Mouse (Mus musculus) spleen, postnatal 14 days (tissue): ENCODE results near the gene Hpcal4.
A peak's percentile ranks its signal among the peaks of the same experiment; 100 is the strongest.

ENCODE experiments used
- DNase-seq, 2 experiments: peaks; one replicate each; pipeline ENCODE4 v3.0.0; 2021 to 2022; ENCODE audit warnings: low spot score in 2 of 2

Hpcal4 gene

DNA sequence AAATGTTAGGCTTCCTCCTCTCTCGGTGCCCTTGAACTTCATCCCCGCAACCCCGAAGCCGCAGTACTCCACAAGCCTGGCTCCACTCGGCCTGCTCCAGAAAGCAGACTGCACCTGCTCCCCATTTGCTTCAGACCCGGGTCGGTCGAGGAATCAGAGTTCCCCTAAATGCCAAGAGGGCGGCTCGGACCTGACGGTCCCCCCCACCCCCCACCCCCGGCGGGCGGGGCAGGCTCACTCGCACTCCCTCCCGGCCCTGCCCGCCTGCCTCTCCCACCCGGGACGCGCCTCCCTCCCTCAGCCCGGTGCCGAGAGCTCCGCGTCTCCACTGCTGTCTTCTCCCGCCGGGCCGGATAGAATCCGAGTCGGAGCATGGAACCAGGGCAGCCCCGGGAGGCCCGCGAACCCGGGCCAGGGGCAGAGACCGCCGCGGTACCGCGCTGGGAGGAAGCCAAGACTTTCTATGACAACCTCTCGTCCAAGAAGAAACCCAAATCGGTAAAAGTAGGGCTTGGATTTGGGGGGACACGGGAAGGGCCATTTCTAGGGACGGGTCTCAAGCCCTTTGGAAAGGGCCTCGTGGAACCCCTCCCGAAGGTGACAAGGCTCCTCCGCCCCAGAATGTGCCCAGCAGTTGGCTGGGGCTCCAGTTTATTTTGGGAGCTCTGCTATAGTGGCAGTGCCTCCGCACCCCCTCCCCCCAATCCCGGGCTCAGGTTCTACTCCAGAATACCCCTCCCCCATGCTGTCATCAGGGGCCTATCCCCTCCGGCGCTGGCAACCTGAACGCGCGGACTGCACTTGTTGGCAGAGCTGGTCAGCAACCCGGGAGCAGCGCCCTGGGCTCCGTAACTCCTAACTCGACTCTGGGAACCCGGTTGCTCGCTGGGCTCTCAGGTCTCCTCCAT, 18.4 kb downstream of the Hpcal4 start, which contains the start of gene Nt5c1a:
Gene Nt5c1a (plus strand): TSS at position 319 of the 908 bp plus-strand sequence.
- DNase-seq, result no peak

DNA sequence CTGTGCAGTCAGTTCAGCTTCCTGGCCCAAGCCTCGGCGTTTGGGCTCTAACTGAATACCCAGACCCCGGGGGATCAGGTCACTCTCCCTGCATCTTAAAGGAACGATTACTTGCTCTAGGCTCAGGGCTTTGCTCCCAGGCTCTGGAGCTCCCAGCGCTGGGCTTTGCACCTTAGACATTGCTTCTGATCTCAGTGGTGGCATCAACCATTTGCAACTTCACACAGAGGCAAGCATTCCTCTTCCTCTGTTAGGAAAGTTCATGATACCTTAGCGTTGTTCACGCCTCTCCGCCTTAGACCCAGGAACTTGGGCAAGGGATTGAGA, 19.0 kb downstream of the Hpcal4 start:
- no peak for DNase-seq

DNA sequence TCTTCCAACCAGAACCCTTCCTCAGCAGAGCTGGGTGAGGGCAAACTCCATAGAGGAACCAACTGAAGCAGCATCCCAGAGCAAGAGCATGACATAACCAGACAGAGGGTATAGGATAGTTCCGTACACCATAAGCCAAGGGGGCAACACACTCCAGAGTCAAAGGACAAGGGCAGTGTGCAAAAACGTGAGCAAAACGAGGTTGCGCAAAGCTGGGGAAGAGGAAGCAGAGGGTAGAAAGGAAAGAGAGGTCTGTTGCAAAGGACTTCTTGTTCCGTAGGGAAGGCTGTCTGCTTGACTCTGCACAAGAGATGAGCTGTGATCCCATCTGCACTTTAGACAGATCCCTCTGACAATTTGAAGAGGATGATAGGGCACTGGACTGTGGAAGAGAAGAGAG, 24.3 kb downstream of the Hpcal4 start:
- no peak for DNase-seq

DNA sequence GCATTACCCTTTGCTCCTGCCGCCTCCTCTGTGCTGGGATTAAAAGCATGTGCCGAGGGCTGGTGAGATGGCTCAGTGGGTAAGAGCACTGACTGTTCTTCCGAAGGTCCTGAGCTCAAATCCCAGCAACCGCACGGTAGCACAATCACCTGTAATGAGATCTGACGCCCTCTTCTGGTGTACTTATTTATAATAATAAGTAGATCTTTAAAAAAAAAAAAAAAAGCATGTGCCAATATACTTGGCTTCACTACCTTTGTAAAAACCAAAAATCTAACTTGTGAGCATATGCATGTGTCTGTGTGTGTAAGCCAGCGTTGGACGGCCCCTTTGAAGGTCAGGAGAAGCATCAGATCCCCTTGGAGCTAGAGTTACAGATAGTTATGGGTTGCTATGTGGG, 28.0 kb downstream of the Hpcal4 start:
- no peak for DNase-seq

GRCm38 (mm10) chr4:123211453-123211852, 28.4 kb downstream of the Hpcal4 start:
- DNase-seq, result no peak

DNA sequence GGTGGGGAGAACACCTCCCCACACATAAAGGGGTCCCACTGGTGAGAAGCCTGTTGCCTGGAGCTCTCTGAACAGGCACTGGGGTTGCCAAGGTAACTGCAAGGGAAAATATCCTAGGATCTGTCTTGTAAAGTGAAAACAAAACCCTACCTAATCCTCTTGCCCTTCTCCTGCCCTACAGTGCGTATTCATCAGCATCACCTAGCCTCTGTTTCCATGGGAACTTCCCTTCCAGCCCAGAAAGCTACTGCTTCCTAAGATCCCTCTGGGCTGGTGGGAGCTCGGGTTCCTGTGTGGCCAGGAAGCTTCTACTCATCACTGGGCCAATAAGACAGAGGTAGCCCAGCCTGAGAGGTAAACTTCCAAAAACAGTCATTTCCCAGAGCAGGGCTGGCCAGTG, 29.3 kb downstream of the Hpcal4 start:
- DNase-seq, result no peak

GRCm38 (mm10) chr4:123213975-123214374, 30.9 kb downstream of the Hpcal4 start:
- no peak for DNase-seq

DNA sequence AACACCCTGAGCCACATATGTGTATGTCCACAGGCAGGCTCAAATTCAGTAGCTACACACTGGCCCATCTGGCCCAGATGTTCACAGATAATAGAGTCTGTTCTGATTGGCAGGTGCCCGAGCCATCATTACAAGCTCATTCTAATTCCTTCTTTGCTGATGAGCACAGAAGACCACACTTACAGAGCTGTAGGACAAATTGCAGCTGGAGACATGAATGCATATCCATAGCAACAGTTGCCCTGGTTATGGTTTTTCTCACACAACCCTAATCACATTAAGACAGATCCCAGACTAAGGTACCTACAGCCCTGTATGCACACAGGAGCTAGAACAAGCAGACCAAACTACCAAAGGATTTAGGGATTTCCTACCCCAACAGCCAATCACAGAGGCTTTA, 32.3 kb downstream of the Hpcal4 start:
- no peak for DNase-seq

DNA sequence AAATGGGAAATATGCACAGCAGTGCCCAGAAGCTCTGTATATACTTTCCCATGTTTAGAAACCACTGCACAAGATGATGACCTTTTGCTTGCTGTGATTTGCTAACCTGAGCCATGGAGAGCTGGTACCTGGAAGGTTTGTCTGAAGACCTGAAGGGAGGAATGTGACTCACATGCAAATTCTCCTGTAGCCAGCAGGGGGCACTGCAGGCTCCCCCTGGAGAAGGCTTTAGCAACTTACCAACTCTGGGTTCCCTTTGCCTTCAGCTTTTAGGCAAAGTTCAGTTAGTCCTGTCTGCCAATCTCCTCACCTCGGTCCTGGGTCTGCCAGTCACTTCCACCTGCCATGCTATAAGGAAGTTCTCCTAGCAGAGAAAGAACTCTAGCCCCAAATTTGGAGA, 33.8 kb downstream of the Hpcal4 start:
- DNase-seq, result peak in 1 of 2 experiments; percentile 26

- DNase-seq, result peak; percentile 37 to 63
These were observed 36.8 kb downstream of the Hpcal4 start for GRCm38 (mm10) chr4:123219720-123220357.

- DNase-seq, result no peak
These were observed 37.6 kb downstream of the Hpcal4 start for GRCm38 (mm10) chr4:123220637-123221036.

GRCm38 (mm10) chr4:123223309-123223708, 40.3 kb downstream of the Hpcal4 start:
- DNase-seq, result no peak

DNA sequence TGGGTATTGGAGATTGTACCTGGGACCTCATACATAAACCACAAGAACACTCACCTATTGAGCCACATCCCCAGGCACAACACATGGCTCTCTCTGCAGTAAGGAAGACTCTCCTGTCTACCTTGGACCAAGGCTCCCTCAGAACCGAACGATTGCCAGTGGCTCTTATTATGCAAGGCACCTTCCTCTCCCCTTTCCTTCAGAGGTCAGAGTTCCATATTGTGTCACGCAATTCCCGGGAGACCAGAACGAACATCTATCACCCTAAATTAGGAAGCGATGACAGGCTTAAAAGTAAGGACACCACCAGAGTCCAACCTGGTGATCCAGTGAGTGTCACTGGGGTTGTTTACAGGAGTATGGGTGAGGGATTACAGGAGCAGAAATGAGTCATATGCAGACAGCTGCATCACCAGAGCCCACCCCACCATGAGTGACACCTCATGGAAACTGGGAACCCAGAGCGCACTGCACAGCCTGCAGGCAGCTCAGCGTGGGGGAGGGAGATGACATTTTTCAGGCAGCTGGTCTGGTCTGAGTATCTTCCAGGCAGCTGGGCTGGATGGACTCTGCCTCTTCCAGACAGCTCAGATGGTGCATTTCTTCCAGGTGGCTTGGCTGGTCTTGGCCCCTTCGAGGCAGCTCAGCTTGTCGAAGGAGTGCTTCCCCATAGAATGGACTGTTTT, 42.8 kb downstream of the Hpcal4 start:
- DNase-seq, result no peak

- no peak for DNase-seq
These were observed 44.7 kb downstream of the Hpcal4 start for GRCm38 (mm10) chr4:123227707-123228106.

DNA sequence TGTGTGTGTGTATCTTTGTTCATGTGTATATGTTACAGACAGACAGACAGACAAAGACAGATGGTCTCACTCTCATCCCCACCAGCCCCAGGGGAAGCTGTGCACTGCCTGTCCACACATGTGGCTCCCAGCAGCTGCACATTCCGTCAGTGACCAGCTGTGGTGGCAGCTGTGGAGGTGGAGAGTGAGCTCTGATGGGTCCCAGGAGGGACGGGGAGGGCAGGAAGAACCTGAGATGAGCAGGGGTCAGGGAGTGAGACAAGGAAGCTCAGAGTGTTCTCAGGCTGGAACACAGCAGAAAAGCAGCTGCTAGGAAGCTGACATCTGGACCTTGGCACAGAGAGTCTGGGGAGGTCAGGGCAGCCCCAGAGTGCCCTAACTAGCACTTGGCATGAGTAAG, 45.2 kb downstream of the Hpcal4 start:
- DNase-seq, result no peak

GRCm38 (mm10) chr4:123229166-123229565, 46.1 kb downstream of the Hpcal4 start:
- no peak for DNase-seq

- DNase-seq, result no peak
These were observed 49.8 kb downstream of the Hpcal4 start for GRCm38 (mm10) chr4:123232841-123233240.

GRCm38 (mm10) chr4:123233492-123234084, 50.6 kb downstream of the Hpcal4 start, which contains the start of gene Heyl:
Gene Heyl (plus strand): TSS chr4:123233556.
- peak in 1 of 2 experiments; percentile 20 for DNase-seq

DNA sequence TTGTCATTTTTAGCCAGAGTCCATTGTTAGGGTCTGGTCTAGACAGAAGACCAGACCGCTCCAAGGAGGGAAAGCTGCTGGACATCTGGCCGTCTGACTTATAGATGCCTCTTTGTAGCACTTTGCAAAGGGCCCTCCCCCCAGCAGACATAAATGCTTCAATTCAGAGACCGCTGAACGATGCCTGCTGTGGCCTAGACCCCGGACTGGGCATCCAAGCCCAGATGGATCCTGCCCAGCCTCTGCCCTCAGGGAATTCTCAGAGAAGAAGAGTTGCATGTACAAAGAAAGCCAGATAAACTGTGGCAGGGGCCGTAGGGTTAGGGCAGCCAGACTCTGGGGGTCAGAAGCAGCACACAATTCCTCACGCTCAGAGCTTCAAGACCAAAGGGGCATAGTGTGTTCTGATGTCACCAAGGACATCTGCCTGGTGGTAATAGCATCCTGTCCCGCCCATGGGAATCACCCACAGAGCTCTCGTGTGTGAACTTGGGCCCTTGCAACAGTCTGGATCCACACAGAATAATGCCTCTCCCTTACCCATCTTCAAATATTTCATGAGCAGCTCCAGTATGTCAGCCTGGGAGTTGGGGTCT, 52.9 kb downstream of the Hpcal4 start:
- no peak for DNase-seq

GRCm38 (mm10) chr4:123236431-123237031, 53.5 kb downstream of the Hpcal4 start:
- DNase-seq, result no peak
